Mouse (Mus musculus): ENCODE measurements at regions not wholly inside any gene's neighbourhood (a gene's known extent, or its start where the extent isn't known, plus 50 kb on each side); places are given as distances from the start of the nearest gene placed in this dataset.
"Not testable (repeated sequence)": the region's sequence is repeated elsewhere in the genome, so short reads cannot be mapped to it uniquely, and the experiment has no call there.

DNA sequence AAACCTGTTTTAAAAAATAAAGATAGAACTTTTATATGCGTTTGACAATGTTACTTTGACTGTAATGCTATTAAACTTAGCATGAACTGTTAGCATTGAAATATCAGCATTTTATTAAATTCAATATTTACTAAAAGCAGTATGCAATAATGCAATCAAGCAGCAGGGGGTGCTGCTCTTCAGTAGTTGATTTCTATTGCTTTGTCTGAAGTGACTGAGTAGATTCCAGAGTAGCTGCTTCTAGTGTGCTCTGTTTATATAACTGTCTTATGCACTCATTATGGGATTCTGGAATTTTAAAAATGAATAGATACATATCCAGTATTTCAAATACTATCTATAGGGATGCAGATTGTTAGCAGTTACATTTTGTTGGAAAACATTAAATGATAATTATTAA lies 146.2 kb downstream of the Gm28710 start:
- DNase-seq (ENCODE audit: extremely low spot score in 1 of 2, low spot score in 1 of 2) = peak; percentile 4 to 76

DNA sequence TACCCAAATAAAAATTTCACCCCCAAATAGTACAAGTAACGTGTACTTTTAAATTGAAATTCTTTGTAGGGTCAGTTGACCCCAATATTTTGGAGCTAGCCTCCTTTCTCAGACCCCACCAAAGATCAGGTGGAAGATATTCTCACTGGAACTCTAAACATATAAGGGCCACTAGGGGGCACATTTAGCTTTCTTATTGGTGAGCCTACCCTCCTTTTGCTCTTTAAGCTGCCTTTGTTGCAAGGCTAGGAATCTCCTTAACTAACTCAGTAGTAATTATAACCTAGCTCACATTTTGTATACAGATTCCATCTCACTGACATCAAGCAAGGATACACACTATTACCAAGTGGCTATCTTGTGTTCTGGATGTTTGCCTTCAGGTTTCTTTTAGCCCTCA lies 155.8 kb downstream of the Gm28710 start:
- peak in 1 of 2 experiments; percentile 71 for DNase-seq (ENCODE audit: extremely low spot score in 1 of 2, low spot score in 1 of 2)

DNA sequence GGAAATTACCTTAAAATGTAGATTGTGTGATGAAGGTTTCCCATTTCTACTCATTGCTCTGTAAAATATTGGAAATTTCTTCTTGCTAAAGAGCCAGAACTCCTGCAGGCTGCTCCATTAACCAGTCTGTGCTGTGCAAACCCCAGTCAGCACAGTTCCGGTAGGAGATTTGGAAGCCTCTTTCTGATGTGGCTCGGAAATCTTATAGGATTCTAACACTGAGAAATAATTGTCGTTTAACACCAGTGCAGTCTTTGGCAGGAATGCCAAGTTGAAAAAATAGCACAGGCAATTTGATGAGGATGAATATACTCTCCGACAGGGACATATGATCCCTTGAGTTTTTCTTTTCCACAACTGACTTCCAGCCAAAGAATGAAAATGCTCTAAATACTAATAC lies 176.1 kb downstream of the Gm28710 start:
- DNase-seq (ENCODE audit: extremely low spot score in 1 of 2, low spot score in 1 of 2) = peak; percentile 1 to 23

DNA sequence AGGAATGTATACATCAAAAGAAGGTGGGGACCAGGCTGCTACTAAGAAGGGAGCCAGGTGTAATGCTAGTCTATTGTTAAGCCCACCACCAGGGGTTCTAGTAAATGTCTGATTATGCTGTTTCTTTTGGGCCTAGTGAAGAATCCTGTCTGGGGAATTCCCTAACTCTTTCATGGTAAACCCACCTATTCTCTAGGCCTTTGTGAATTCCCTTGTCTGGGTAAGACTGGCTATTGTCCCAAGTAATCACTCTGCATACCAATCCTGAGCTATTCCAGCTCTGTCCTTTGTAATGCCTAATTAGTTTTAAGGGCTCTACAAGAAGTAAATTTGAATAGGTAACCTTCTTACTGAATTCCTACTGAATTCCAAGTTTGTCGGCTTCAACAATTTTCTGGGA lies 177.2 kb downstream of the Gm28710 start:
- not testable (repeated sequence) for DNase-seq (ENCODE audit: extremely low spot score in 1 of 2, low spot score in 1 of 2)

DNA sequence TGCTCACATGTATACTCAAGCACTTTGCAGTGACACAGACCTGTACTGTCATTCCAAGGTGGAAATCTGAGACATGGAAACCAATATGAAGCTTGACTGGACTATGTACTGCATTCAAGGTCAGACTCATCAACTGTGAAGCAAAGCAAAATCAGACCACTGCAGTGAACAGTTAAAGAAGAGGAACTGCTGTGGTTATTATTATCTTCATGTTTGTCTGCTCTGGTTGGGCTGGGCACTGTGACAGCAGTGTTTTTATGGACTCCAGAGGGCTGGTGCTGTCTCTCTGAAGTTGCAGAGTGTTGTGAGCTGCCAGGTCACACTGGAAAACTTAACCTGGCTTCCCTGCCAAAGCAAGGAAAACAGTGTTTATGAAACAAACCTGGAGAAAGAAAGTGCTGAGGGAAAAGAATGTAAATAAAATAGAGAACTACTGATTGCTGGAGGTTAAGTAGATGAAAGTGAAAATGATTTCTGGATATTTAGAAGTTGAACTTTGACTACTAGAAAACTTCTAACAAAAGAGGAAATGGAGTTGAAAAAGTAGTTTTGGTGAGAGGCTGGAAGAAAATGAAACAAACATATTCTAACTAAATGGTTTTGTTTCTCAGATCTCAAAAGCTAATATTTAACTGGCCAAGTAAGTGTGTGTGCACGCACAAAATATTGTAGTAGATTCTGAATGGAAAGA lies 181.7 kb downstream of the Gm28710 start:
- no peak for DNase-seq (ENCODE audit: extremely low spot score in 1 of 2, low spot score in 1 of 2)

DNA sequence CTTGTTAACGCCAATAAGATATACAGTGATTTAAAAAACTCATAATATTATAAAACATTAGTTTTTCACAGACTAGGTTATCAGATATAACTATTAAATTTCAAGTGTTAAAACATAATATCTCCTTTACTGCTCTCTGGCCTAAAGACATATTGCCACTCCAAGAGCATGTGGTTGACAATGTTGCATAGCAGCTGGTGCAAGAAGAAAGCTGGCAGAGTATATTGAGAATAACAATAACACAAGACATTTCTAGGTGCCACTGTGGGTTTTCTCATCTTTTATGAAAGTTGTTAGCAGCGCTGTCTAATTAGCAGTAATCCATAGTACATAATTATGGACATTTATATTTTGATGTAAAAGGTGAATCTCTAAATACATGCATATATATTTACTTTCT lies 184.4 kb downstream of the Gm28710 start:
- DNase-seq (ENCODE audit: extremely low spot score in 1 of 2, low spot score in 1 of 2) = no peak

DNA sequence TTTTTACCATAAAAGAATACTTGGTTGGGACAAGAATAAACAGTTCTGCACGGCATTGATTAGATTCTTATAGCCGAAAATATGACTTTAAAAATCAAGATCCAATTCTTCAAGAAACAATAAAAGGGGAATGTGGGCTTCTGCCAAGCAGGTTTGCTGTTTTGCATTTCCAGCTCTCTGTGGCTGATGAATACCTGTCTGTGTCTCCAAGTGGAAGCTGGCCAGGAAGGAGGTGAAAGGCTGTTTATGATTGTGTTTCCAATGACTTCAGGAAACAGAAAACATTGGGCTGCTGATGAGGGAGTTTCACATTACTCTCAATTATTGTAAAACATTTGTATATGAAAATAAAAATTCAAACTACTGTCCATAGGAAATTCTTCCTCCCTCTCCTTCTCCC lies 193.3 kb downstream of the Gm28710 start:
- DNase-seq (ENCODE audit: extremely low spot score in 1 of 2, low spot score in 1 of 2) = no peak

DNA sequence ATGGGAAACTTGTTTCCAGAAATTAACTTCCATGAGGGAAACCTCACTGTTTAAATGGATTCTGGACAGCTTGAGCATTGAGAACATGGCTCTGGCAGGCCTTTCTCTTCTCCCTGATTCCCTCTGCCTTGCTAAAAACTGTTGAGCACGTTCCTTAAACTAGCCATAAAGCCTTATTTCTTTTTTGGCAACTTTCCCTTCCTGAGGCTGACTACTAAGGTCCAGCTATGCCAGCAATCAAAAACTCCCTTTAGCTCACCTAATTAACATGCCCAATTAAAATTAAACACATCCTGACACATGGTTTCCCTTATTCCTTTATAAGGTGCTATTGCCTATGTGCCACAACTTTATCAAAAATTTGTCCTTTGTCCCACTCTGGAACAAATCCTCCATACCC lies 199.9 kb downstream of the Gm28710 start:
- DNase-seq (ENCODE audit: extremely low spot score in 1 of 2, low spot score in 1 of 2) = no peak

DNA sequence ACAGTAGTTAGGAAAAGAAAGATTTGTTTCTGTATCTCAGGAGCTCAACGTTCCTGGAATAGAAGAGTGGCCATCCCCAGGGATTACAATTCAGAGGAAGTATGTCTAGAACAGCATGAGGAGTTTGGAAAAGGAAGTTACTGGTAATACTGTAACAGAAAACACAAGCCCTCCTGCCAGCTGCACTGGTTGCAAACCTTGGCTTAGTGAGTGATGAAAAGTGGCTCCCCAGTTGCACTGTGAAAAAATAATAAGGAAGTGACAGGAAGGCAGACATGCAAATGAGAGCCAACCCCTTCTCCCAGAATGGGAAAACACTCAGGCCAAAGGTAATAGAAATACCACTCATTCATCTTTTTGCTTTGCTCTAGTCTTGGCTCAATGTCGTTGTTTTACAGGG lies 207.6 kb downstream of the Gm28710 start:
- no peak for DNase-seq (ENCODE audit: extremely low spot score in 1 of 2, low spot score in 1 of 2)

DNA sequence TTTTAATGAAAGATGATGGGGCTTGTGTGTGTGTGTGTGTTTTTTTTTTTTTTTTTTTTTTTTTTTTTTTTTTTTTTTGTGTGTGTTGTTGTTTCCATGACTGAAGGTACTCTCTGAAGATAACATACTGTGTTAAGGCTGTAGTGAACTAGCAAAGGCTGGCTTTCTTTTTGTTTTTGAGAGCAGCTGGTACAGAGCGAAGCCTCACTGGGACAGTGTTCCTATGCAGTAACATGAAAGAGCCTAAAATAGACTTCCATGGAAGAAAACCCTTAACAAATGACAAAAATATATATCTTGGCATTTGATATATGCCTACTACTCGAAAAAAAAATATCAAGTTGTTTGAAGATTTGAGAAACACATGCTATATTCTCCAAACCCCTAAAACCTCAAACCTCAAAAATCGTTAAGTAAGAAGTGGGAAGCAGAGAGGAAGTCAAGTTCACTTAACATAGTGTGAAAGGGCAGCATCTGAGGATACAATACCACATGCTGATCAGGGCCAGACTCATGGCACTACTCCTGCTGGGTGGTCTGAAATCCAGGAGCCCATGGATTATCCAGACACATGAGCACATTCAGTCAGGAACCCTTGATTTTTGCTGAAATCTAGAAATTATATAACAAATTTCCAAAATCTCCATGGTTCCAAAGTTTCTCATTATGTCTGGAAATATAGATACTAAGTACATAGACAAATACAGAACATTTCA lies 215.4 kb downstream of the Gm28710 start:
- DNase-seq (ENCODE audit: extremely low spot score in 1 of 2, low spot score in 1 of 2) = peak in 1 of 2 experiments; percentile 11

DNA sequence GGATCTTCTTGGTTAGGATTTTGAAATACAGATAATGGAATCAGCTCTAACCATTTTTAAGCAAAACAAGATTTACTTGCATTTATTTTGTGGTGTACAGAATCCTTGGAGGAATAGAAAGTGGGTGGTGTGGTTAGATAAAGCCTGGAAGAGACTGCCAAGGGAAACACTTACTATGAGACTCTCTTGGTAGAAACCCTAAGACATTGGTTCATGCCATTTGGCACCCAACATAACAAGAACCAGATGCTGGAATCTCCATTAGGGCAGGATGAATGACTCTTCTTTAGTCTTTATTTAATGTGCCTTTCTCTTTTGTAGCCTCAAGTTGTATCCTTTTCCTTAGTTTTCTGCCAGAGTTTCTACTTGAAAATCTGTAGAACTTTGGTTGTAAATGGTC lies 230.0 kb downstream of the Gm28710 start:
- no peak for DNase-seq (ENCODE audit: extremely low spot score in 1 of 2, low spot score in 1 of 2)

DNA sequence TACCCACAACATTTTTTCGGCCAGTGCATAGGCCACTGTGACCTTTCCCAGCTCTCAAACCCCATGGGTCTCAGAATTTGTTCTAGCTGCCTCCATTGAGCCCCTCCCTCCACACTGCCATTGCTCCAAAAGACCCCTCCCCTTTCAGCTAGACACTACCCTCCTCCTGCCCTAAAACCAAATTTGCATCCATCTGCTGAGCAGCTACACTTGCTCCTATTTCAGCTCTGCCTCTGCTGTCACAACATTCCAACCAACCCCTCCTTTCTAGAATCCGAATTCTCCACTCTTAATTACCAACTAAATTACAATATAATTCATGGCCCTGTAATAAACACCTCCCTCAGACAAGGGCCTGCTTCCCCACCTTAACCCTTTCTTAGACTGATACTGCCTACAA lies 262.3 kb downstream of the Gm28710 start:
- DNase-seq (ENCODE audit: extremely low spot score in 1 of 2, low spot score in 1 of 2) = no peak

DNA sequence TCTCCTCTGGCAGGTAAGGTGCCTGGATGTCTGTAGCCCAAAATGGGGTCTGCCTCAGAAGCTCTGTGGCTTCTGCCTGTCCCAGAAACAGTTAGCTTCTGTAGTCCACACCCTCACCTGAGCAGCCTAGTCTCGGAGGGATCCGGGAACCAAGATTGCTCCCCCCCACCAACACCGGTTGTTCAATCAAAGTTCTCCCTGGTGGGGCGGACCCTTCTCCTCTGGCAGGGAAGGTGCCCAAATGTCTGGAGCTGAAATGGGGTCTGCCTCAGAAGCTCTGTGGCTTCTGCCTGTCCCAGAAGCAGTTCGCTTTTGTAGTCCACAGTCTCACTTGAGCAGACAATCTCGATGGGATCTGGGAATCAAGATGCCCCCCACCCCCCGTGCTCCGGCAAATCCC lies 273.0 kb downstream of the Gm28710 start:
- DNase-seq (ENCODE audit: extremely low spot score in 1 of 2, low spot score in 1 of 2) = no peak

DNA sequence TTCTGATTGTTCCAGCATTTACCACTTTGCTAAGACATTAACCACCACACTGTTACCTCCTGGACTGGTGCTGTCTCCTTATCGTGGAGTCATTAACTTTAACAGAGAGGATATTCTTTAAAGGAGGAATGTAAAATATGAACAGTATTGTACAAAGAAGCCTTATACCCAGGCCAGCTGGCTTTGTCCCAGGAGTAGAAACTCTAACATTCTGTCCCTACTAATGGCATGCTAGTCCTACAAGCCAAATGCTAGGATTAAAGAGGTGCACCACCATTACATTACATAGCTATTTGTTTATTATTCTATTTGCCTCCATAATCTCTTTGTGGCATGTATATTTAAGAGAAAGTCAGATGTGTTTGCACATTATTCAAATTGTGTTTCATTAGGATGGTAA lies 288.8 kb downstream of the Gm28710 start:
- no peak for DNase-seq (ENCODE audit: extremely low spot score in 1 of 2, low spot score in 1 of 2)

DNA sequence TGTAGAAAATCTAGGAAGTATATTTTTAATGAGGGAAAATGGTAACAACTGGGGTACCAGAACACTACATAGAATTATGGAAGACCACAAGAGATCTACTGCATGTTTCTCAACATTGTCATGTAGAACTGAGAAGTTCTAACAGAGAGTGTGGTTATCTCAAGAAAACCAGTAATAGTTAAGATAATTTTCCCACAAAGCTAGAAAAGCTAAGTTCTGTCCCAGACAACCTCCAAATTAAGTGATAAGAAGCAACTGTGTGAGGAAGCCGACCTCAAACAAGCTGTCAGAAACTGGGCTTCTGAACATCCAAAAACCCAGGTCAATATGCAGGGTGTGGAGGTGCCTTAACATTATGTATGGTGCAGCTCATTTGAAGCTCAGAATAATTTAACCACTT lies 261.4 kb upstream of the Speer4f2 start:
- no peak for DNase-seq (ENCODE audit: extremely low spot score in 1 of 2, low spot score in 1 of 2)

DNA sequence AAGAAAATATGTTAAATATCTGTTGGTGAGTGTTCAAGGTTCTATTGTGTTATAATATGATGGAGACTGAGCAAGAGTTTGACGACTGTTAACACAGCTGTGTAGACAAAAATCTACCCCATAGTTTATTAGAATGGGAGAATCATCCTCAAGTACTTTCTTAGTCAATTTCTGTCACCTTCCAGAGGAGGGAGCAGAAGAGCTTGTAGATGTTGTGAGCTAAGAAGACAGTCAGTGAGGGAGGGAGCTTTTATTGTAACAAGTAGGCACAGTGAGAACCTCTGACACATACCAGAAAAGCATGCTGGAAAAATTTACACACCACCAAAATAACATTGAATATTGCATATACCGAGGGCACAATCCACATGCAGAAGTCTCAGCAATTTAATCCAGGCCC lies 261.0 kb upstream of the Speer4f2 start:
- peak in 1 of 2 experiments; percentile 43 for DNase-seq (ENCODE audit: extremely low spot score in 1 of 2, low spot score in 1 of 2)

DNA sequence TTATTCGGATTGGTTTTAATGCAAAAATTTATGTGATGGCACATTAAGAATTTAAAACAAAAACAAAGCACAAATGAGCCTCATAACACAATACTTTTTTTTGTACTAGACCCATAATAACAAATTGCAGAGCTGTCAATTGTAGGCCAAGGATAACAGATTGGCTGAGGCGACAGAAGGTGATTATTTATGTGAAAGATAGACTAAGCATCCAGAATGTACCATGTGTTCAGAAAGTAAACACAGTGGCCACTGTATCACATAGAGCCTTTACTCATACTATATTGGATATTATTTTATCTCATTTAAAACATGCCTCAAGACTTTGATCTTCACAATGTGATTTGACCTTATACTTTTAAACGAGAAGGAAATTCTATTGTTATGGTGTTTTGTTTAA lies 257.9 kb upstream of the Speer4f2 start:
- no peak for DNase-seq (ENCODE audit: extremely low spot score in 1 of 2, low spot score in 1 of 2)

DNA sequence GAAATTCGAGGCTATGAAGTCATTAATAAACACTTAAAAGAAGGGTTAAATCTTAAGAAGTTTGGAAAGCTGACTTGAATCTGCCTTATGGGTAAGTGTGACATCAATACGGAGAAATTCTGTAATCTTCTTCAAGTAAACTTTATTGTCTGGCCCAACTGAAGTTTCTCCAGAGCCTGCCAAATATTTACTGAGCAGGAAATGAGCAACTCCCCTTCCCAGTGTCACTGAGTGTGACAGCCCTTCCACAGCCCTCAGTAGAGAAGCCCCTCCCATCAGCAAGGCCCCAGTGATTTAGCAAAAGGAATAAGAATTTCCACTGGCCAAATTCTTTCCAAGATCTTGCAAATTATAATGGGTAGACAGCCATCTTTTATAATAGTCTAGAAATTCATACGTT lies 256.9 kb upstream of the Speer4f2 start:
- no peak for DNase-seq (ENCODE audit: extremely low spot score in 1 of 2, low spot score in 1 of 2)

DNA sequence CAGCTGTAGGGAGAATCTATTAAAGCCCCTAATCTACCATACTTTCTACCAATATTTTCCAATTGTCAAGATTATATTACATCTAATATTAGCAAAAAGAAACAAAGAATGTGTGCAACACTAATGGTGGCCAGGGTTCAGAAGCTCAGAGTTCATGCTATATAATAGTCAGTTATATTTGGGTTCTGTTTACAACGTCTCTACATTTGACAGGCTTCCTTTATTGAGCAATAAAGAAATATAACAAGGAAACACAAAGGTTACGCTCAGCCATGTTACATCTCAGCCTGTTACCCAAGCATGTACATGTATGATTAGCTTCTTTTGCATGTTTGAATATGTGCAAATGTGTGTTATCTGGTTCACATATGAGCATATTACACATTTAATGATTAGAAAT lies 247.7 kb upstream of the Speer4f2 start:
- no peak for DNase-seq (ENCODE audit: extremely low spot score in 1 of 2, low spot score in 1 of 2)

DNA sequence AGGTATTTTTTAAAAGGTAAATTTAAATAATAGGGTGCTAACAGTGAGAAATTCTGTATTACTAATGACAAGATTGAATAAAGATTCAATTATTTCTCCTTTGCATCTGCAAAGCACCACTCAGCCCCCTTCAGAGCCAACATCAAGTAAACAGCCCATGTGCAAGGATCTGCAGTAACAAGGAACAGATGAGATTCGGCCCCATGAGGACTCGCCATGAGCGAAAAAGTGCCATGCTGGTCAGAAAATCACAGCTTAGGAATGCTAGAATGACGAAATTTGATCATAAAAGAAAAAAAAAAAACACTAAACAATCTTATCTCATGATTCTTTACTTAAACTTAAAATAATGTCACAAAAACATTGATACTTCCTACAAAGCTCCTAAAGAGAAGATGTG lies 245.5 kb upstream of the Speer4f2 start:
- no peak for DNase-seq (ENCODE audit: extremely low spot score in 1 of 2, low spot score in 1 of 2)

DNA sequence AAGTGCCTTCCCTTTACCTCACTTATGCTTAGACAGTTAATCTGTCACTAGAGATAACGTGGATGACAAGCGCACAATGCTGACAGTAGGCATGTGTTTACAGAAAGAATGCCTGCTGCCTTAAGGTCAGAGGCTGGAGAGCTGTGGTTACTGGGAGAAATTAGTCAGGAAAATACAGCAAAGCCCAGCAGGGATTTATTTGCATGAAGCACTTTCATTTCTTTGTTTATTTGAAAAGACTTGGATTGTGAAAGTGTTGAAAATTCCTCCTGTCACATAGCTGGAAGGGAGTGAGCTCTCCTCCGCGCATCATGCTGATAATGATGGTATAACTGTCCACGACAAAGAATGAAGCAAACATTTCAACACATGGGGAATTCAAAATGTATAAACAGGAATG lies 237.5 kb upstream of the Speer4f2 start:
- no peak for DNase-seq (ENCODE audit: extremely low spot score in 1 of 2, low spot score in 1 of 2)

DNA sequence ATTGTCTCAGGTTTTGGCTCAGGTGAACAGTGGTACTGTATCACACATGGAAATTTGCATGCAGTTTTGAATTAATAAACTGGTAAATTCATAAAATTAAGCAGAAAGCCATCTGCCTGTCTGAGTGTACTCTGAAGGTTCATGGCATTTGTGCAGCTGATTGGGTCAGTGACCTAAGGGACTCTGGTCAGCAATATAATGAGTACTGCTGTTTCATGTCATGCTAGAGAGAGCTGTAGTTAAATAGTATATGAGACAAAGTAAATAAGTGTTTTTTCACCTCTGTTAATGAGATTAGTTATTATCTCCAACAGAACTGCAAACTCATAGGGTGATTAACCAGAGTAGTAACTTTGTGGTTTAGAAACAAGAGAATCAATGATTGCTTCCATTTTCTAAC lies 231.4 kb upstream of the Speer4f2 start:
- no peak for DNase-seq (ENCODE audit: extremely low spot score in 1 of 2, low spot score in 1 of 2)

DNA sequence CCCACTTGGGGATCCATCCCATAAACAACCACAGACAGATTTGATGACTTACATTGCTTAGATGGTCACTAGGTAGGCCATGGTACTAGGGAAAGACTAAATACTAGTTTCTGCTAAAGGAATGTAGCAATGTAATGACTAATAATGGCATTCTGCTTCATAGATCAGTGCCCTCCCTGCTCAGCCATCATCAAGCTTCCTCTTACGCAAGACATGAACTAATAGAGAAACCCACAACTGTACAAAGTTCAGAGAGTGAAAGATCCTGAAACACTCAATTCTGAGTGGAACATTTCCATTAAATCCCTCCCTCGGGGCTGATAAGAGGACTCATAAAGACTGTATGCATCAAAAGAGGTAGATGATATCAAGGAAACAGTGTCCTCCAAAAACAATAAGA lies 198.4 kb upstream of the Speer4f2 start:
- DNase-seq (ENCODE audit: extremely low spot score in 1 of 2, low spot score in 1 of 2) = no peak
